In genomic region chr11:69833554-69833953, GRCm38 (mm10) we compare ENCODE assay signal across 8 mouse cellular contexts. TPM values are rescaled to one million over a fixed set of nuclear protein-coding genes. Genes with fewer than 3 reads are reported as not detected.
DNase-seq lines count a peak whose midpoint lies in the region; ATAC-seq and TF ChIP-seq lines count a peak whose summit lies in the region.

No protein-coding gene starts in this region.

- H3K27ac ChIP-seq in heart, embryonic 16.5 days (ENCODE audit: low read length), result no peak overlapping the region
- H3K27ac ChIP-seq in heart, adult 2 months, result no peak overlapping the region
- H3K27ac ChIP-seq in hindbrain, embryonic 12.5 days, result no peak overlapping the region
- H3K27ac ChIP-seq in midbrain, embryonic 11.5 days (ENCODE audit: low read depth, low read length), result no peak overlapping the region

- WGBS in heart, embryonic 16.5 days, result 36% methylated on average over 8 of the region's 8 CpGs
- WGBS in heart, adult 2 months, result 73% methylated on average over 8 of the region's 8 CpGs
- 68% methylated on average over 8 of the region's 8 CpGs for WGBS in hindbrain, embryonic 12.5 days
- WGBS in midbrain, embryonic 11.5 days, result 57% methylated on average over 8 of the region's 8 CpGs

- TF ChIP-seq EP300 in heart, adult 2 months (IDR thresholded peaks at IDR 0.05; ENCODE audit: insufficient read depth, low read depth, low read length), result no peak

- intact Hi-C loops in heart, adult 2 months (cut with DNase I), result no loop called here

- no peak for TF ChIP-seq POLR2A in heart, adult 2 months (IDR thresholded peaks at IDR 0.05; ENCODE audit: insufficient read depth, low read depth, low read length)

- DNase-seq in heart, adult 2 months, result no peak
- peak; percentile 51 for DNase-seq in MEL-GATA-1-ER (ENCODE audit: extremely low read depth, low read depth)
- no peak for DNase-seq in midbrain, embryonic 11.5 days (ENCODE audit: low spot score, missing footprints)
- no peak for DNase-seq in cerebellum, adult 8-10 months
- no peak for DNase-seq in cerebellum, adult 18-20 months
- DNase-seq in adrenal gland, postnatal 14 days, result no peak

- TF ChIP-seq CTCF in heart, adult 2 months (IDR thresholded peaks at IDR 0.05), result no peak

- H3K4me2 ChIP-seq in heart, embryonic 16.5 days (ENCODE audit: low read depth, low read length), result peak overlapping the region; percentile 80
- peak overlapping the region; percentile 97 for H3K4me2 ChIP-seq in hindbrain, embryonic 12.5 days (replicated peaks)
- peak overlapping the region; percentile 87 for H3K4me2 ChIP-seq in midbrain, embryonic 11.5 days

- no peaks in the 10 kb centered on the region for H3K9me3 ChIP-seq in heart, embryonic 16.5 days (replicated peaks; ENCODE audit: control insufficient read depth, low read length)
- no peaks in the 10 kb centered on the region for H3K9me3 ChIP-seq in hindbrain, embryonic 12.5 days (replicated peaks)
- H3K9me3 ChIP-seq in midbrain, embryonic 11.5 days (ENCODE audit: control insufficient read depth, low read length), result no peaks in the 10 kb centered on the region

- peak overlapping the region; percentile 73 for H3K9ac ChIP-seq in heart, embryonic 16.5 days (ENCODE audit: low read length)
- no peak overlapping the region; the same call in 1 of the 2 replicates for H3K9ac ChIP-seq in heart, adult 2 months (ENCODE audit: low read depth, low read length)
- peak overlapping the region; percentile 98 for H3K9ac ChIP-seq in hindbrain, embryonic 12.5 days
- H3K9ac ChIP-seq in midbrain, embryonic 11.5 days (ENCODE audit: low read length), result peak overlapping the region; percentile 70

- H3K27me3 ChIP-seq in heart, embryonic 16.5 days (ENCODE audit: control insufficient read depth, insufficient read depth, low read length), result peaks cover 28% of the 10 kb centered on the region
- H3K27me3 ChIP-seq in heart, adult 2 months (ENCODE audit: control insufficient read depth, insufficient read depth, low read length), result no peaks in the 10 kb centered on the region; the same call in 1 of the 2 replicates
- H3K27me3 ChIP-seq in hindbrain, embryonic 12.5 days, result peaks cover 12% of the 10 kb centered on the region; the same call in 1 of the 2 replicates
- peaks cover 8% of the 10 kb centered on the region; the same call in 1 of the 2 replicates for H3K27me3 ChIP-seq in midbrain, embryonic 11.5 days (ENCODE audit: control insufficient read depth, insufficient read depth, low read length)

- H3K36me3 ChIP-seq in heart, embryonic 16.5 days (ENCODE audit: control insufficient read depth, insufficient read depth), result no peaks in the 10 kb centered on the region
- no peaks in the 10 kb centered on the region for H3K36me3 ChIP-seq in heart, adult 2 months (ENCODE audit: control insufficient read depth, insufficient read depth, low read length)
- peaks cover 38% of the 10 kb centered on the region for H3K36me3 ChIP-seq in hindbrain, embryonic 12.5 days
- H3K36me3 ChIP-seq in midbrain, embryonic 11.5 days (ENCODE audit: control insufficient read depth, insufficient read depth, low read length), result peaks cover 2% of the 10 kb centered on the region; the same call in 1 of the 2 replicates

- H3K4me1 ChIP-seq in heart, embryonic 16.5 days (ENCODE audit: control insufficient read depth, insufficient read depth, low read length), result peaks cover 18% of the 10 kb centered on the region
- H3K4me1 ChIP-seq in heart, adult 2 months (ENCODE audit: control insufficient read depth, insufficient read depth, low read length), result no peaks in the 10 kb centered on the region; the same call in 1 of the 2 replicates
- peaks cover 49% of the 10 kb centered on the region for H3K4me1 ChIP-seq in hindbrain, embryonic 12.5 days
- H3K4me1 ChIP-seq in midbrain, embryonic 11.5 days (ENCODE audit: control insufficient read depth, insufficient read depth, low read length), result peaks cover 33% of the 10 kb centered on the region

- no peaks in the 10 kb centered on the region for H3K79me2 ChIP-seq in heart, adult 2 months (replicated peaks; ENCODE audit: control insufficient read depth, insufficient read depth, low read length)

- peak overlapping the region; percentile 50 for H3K4me3 ChIP-seq in heart, embryonic 16.5 days (ENCODE audit: low read length)
- no peak overlapping the region; the same call in 1 of the 2 replicates for H3K4me3 ChIP-seq in heart, adult 2 months
- peak overlapping the region; percentile 88 for H3K4me3 ChIP-seq in hindbrain, embryonic 12.5 days
- peak overlapping the region; percentile 62 for H3K4me3 ChIP-seq in midbrain, embryonic 11.5 days (ENCODE audit: low read depth, low read length)

- no peak for ATAC-seq in heart, embryonic 16.5 days (replicated peaks; ENCODE audit: extremely low read depth, insufficient read depth, low FRiP score)
- no peak for ATAC-seq in hindbrain, embryonic 12.5 days (ENCODE audit: low FRiP score)
- ATAC-seq in midbrain, embryonic 11.5 days (ENCODE audit: low FRiP score), result no peak

RNA-seq across cellular contexts. Expression of gene Nlgn2, which starts 4.0 kb away (rescaled TPM):
- polyA plus RNA-seq in heart, embryonic 16.5 days (2015; fragmentation: Nextera tagmentation; extraction: Ambion mirVana), result 1.6 and 2.0 TPM in 2 replicates
- 1 to 10 TPM; 3.4 to 5.0 TPM for total RNA-seq in heart, adult 2 months (2021)
- polyA plus RNA-seq in heart, adult 2 months (2012; rRNA removed), result 6.0 and 6.7 TPM in 2 replicates
- polyA plus RNA-seq in hindbrain, embryonic 12.5 days (2016; fragmentation: Nextera tagmentation; extraction: Ambion mirVana), result 14.7 and 14.9 TPM in 2 replicates
- 9.9 and 10.3 TPM in 2 replicates for polyA plus RNA-seq in midbrain, embryonic 11.5 days (2014; fragmentation: Nextera tagmentation; extraction: Ambion mirVana)
- total RNA-seq in adrenal gland, postnatal 14 days (2021), result 17.6 and 20.6 TPM in 2 replicates

RNA-seq across cellular contexts. Expression of gene Tmem256, which starts 4.8 kb away (rescaled TPM):
- polyA plus RNA-seq in heart, embryonic 16.5 days (2015; fragmentation: Nextera tagmentation; extraction: Ambion mirVana), result 258 and 323 TPM in 2 replicates
- 100 to 1,000 TPM; 214 to 254 TPM for total RNA-seq in heart, adult 2 months (2021)
- polyA plus RNA-seq in heart, adult 2 months (2012; rRNA removed), result 308 and 350 TPM in 2 replicates
- polyA plus RNA-seq in hindbrain, embryonic 12.5 days (2016; fragmentation: Nextera tagmentation; extraction: Ambion mirVana), result 268 and 314 TPM in 2 replicates
- polyA plus RNA-seq in midbrain, embryonic 11.5 days (2014; fragmentation: Nextera tagmentation; extraction: Ambion mirVana), result 285 and 287 TPM in 2 replicates
- total RNA-seq in adrenal gland, postnatal 14 days (2021), result 114 and 128 TPM in 2 replicates

RNA-seq across cellular contexts. Expression of gene Spem1, which starts 11.6 kb away (rescaled TPM):
- polyA plus RNA-seq in heart, embryonic 16.5 days (2015; fragmentation: Nextera tagmentation; extraction: Ambion mirVana), result not detected in 2 replicates
- total RNA-seq in heart, adult 2 months (2021), result not detected
- polyA plus RNA-seq in heart, adult 2 months (2012; rRNA removed), result 0.23 and 0.32 TPM in 2 replicates
- 0.21 and 0.46 TPM in 2 replicates for polyA plus RNA-seq in hindbrain, embryonic 12.5 days (2016; fragmentation: Nextera tagmentation; extraction: Ambion mirVana)
- polyA plus RNA-seq in midbrain, embryonic 11.5 days (2014; fragmentation: Nextera tagmentation; extraction: Ambion mirVana), result 0.12 TPM in 1 of 2 replicates, not detected in the other
- 0.38 TPM in 1 of 2 replicates, not detected in the other for total RNA-seq in adrenal gland, postnatal 14 days (2021)

RNA-seq across cellular contexts. Expression of gene Plscr3, which starts 12.6 kb away (rescaled TPM):
- polyA plus RNA-seq in heart, embryonic 16.5 days (2015; fragmentation: Nextera tagmentation; extraction: Ambion mirVana), result 72.1 and 74.9 TPM in 2 replicates
- 10 to 100 TPM; 21.2 to 22.4 TPM for total RNA-seq in heart, adult 2 months (2021)
- 45.3 and 48.3 TPM in 2 replicates for polyA plus RNA-seq in heart, adult 2 months (2012; rRNA removed)
- polyA plus RNA-seq in hindbrain, embryonic 12.5 days (2016; fragmentation: Nextera tagmentation; extraction: Ambion mirVana), result 74.9 and 87.3 TPM in 2 replicates
- polyA plus RNA-seq in midbrain, embryonic 11.5 days (2014; fragmentation: Nextera tagmentation; extraction: Ambion mirVana), result 61.7 and 65.3 TPM in 2 replicates
- 50.5 and 51.3 TPM in 2 replicates for total RNA-seq in adrenal gland, postnatal 14 days (2021)

RNA-seq across cellular contexts. Expression of gene Spem2, which starts 15.3 kb away (rescaled TPM):
- not detected in 2 replicates for polyA plus RNA-seq in heart, embryonic 16.5 days (2015; fragmentation: Nextera tagmentation; extraction: Ambion mirVana)
- total RNA-seq in heart, adult 2 months (2021), result not detected
- 0.15 and 0.20 TPM in 2 replicates for polyA plus RNA-seq in heart, adult 2 months (2012; rRNA removed)
- 0.14 TPM in 1 of 2 replicates, not detected in the other for polyA plus RNA-seq in hindbrain, embryonic 12.5 days (2016; fragmentation: Nextera tagmentation; extraction: Ambion mirVana)
- not detected in 2 replicates for polyA plus RNA-seq in midbrain, embryonic 11.5 days (2014; fragmentation: Nextera tagmentation; extraction: Ambion mirVana)
- total RNA-seq in adrenal gland, postnatal 14 days (2021), result not detected in 2 replicates
